Mouse (Mus musculus): ENCODE results near the gene Gm15517.
"Not testable (repeated sequence)": the region's sequence is repeated elsewhere in the genome, so short reads cannot be mapped to it uniquely, and the experiment has no call there.

The Gm15517 gene

DNA sequence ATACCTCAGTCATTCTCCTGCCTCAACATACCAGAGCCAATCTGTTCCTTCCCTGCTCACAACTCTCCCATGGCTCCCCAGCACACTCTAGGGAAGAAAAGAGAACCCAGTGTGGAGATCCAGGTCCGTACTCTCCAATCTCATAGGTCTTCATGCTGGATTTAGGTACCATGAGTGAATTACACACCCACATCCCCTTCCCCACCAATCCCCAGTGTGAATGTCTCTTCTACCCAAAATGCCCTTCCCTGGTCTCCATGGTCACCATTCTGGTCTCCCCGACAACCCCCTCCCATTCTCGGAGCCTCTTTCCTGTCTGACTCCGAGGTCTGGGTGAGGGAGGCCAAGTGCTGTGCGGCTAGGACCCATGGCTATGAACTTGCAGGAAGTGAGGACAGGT is at the start of gene Gm15517:
Gene Gm15517, plus strand, starts transcription at position 301 of the 400 bp plus-strand sequence.
- peaks cover 14% of the 10 kb centered on the region for H3K27me3 ChIP-seq (ENCODE audit: insufficient read depth, low read length)
- no peaks in the 10 kb centered on the region for H3K9me3 ChIP-seq (ENCODE audit: low read length)
- H3K36me3 ChIP-seq (ENCODE audit: insufficient read depth, low read length): no peaks in the 10 kb centered on the region
- peaks cover 31% of the 10 kb centered on the region for H3K4me1 ChIP-seq (replicated peaks; ENCODE audit: low read depth, low read length)
- TF ChIP-seq POU5F1 (IDR thresholded peaks at IDR 0.05; ENCODE audit: borderline replicate concordance, low read length) (no peak), NANOG (IDR thresholded peaks at IDR 0.05; ENCODE audit: borderline replicate concordance, low read length) (no peak), CTCF (conservative IDR thresholded peaks at IDR 0.05; ENCODE audit: low read length) (no peak)
- no peak within 1 kb of the TSS; the same call in 1 of the 2 replicates for H3K4me3 ChIP-seq (replicated peaks; ENCODE audit: low read length)

DNA sequence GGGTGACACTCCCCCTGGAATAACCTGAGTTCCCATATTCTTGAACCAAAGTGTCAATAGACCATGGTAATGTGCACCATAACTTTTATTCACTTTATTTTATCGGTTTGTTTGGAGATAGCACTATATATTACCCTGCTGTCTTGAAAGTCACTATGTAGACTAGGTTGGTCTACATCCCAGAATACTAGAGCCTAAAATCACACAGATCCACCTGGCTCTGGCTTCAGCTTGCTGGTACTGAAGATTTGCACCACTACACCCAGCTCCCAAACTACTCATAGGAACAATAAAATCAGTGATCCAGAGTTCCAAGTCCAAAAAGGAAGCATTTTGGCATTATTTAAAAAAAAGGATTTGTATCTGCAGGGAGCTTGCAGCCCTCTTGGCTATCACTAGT is 45.6 kb upstream of the Gm15517 start, which contains the start of gene Klk1b5:
Gene Klk1b5, plus strand, starts transcription at position 301 of the 400 bp plus-strand sequence.
- no peaks in the 10 kb centered on the region for H3K4me1 ChIP-seq (replicated peaks; ENCODE audit: low read depth, low read length)
- TF ChIP-seq NANOG (IDR thresholded peaks at IDR 0.05; ENCODE audit: borderline replicate concordance, low read length) (no peak), CTCF (conservative IDR thresholded peaks at IDR 0.05; ENCODE audit: low read length) (no peak), POU5F1 (IDR thresholded peaks at IDR 0.05; ENCODE audit: borderline replicate concordance, low read length) (no peak)
- no peaks in the 10 kb centered on the region for H3K9me3 ChIP-seq (ENCODE audit: low read length)
- no peak within 1 kb of the TSS for H3K4me3 ChIP-seq (replicated peaks; ENCODE audit: low read length)
- H3K27me3 ChIP-seq (ENCODE audit: insufficient read depth, low read length): peaks cover 23% of the 10 kb centered on the region
- no peaks in the 10 kb centered on the region for H3K36me3 ChIP-seq (ENCODE audit: insufficient read depth, low read length)

DNA sequence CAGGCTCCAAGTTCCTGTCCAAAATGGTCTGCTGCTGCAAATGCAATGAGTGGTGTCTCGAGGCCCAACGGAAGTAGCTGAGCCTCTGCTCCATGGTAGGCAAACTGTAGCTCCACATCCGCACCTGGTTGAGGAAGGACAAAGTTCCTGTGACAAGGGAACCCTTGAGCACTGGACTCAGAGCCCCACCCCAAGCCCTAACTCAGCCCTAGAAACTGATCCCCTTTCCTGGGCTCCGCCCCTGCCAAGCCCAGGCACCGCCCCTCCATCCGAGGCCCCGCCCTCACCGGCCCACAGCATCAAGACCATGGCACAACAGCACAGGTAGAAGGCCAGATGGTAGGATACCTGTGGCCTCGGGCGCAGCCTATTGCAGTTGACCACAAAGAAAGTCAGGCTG is 39.6 kb upstream of the Gm15517 start:
- peaks cover 44% of the 10 kb centered on the region for H3K4me1 ChIP-seq (replicated peaks; ENCODE audit: low read depth, low read length)
- H3K4me3 ChIP-seq (replicated peaks; ENCODE audit: low read length); H3K36me3 ChIP-seq (ENCODE audit: insufficient read depth, low read length); H3K9me3 ChIP-seq (ENCODE audit: low read length): not testable (repeated sequence)
- H3K27me3 ChIP-seq (ENCODE audit: insufficient read depth, low read length): peaks cover 20% of the 10 kb centered on the region

DNA sequence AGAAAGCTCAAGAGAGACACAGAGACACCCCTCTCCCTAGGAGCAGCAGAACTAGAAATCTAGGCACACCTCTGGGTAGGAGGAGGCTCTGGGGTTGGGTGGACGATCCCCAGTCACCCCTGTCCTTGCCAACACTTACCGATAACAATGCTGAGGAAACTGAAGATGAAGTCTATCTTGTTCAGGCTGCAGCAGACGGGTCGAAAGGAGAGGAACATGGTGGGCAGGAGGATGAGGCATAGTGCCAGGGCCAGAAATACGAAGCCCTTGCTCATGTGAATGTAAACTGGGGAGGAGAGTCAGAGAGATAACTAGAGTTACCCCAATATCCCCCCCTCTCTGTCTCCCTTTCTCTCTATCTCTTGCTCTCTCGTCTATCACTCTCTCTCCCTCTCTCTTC is 38.9 kb upstream of the Gm15517 start:
- Histone ChIP-seq H3K27me3 (ENCODE audit: insufficient read depth, low read length) (peaks cover 15% of the 10 kb centered on the region), H3K4me1 (replicated peaks; ENCODE audit: low read depth, low read length) (peaks cover 46% of the 10 kb centered on the region), H3K9me3 (ENCODE audit: low read length) (peaks cover 14% of the 10 kb centered on the region)
- H3K4me3 ChIP-seq (replicated peaks; ENCODE audit: low read length); H3K36me3 ChIP-seq (ENCODE audit: insufficient read depth, low read length): not testable (repeated sequence)

DNA sequence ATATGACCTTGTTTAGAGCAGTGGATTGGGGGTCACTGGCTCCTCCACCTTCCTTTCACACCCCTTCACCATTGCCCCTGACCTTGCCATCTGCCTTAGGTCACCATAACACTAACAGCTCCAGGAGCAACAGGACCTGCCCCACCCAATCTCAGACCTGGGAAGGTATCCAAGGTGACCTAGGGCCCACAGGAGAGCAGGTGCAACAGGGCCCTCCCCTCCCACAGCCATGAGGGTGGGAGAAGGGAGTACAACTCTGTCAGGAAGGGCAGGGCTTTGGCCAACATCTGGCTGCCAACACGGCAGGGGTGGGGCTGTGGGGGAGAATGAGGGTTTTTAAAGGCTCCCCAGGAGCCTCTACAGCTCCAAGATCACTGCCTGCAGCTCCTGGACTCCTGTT is 36.2 kb upstream of the Gm15517 start, which contains the start of gene Klk1:
Gene Klk1, plus strand, starts transcription at position 285 of the 400 bp plus-strand sequence.
- peaks cover 25% of the 10 kb centered on the region for H3K9me3 ChIP-seq (ENCODE audit: low read length)
- no peak for TF ChIP-seq CTCF (conservative IDR thresholded peaks at IDR 0.05; ENCODE audit: low read length)
- TF ChIP-seq NANOG (IDR thresholded peaks at IDR 0.05; ENCODE audit: borderline replicate concordance, low read length): 0 out of 2 replicates have a peak, but pooled peaks have one; percentile 11

DNA sequence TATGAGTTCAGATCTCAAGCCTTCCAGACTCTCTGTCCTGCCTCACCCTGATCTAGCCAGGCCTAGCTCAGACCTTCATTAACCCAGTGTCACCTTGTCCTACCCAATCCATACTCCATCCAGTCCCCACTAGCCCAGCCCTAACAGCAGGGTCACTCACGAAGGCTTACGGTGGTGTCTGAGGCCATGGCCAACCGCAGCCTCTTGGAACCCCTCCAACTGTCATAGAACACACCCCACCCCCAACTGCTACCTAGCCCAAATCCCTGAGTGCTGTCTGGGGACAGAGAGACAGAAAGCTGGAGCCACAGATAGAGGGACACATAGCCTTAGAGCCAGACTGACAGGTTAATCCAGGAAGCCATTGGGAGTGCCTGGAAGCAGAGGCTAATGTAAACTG is 25.3 kb upstream of the Gm15517 start, which contains the start of gene Gm36864:
Gene Gm36864, plus strand, starts transcription at position 269 of the 400 bp plus-strand sequence.
- TF ChIP-seq CTCF (conservative IDR thresholded peaks at IDR 0.05; ENCODE audit: low read length): no peak
- no peak for TF ChIP-seq NANOG (IDR thresholded peaks at IDR 0.05; ENCODE audit: borderline replicate concordance, low read length)
- TF ChIP-seq POU5F1 (IDR thresholded peaks at IDR 0.05; ENCODE audit: borderline replicate concordance, low read length): no peak
- peaks cover 13% of the 10 kb centered on the region for H3K9me3 ChIP-seq (ENCODE audit: low read length)
- H3K4me3 ChIP-seq (replicated peaks; ENCODE audit: low read length): no peak within 1 kb of the TSS

More for the DNA sequence above, 36.2 kb upstream of the Gm15517 start, which contains the start of gene Klk1:
- H3K4me1 ChIP-seq (replicated peaks; ENCODE audit: low read depth, low read length): peaks cover 49% of the 10 kb centered on the region
- H3K4me3 ChIP-seq (replicated peaks; ENCODE audit: low read length): no peak within 1 kb of the TSS
- H3K27me3 ChIP-seq (ENCODE audit: insufficient read depth, low read length): 0 out of 2 replicates have a peak, but pooled peaks cover 2% of the 10 kb centered on the region
- no peaks in the 10 kb centered on the region for H3K36me3 ChIP-seq (ENCODE audit: insufficient read depth, low read length)

DNA sequence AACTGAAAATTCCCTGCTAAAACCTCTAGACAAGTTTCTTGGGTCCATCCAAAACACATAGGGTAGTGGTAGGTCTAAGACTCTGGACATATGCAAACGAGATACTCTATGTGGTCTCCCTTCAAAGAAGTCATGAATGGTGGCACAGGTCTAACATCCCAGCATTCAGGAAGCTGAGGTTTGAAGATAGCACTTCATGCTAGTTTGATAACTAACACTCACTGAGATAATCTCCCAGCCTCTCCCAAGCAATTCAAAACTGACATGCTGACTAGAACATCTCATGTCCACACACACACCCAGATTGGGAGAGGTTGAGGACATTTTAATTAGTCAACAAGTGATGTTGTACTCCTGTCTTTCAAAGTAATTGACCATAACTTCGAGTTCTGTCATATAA is 21.3 kb upstream of the Gm15517 start:
- no peak for TF ChIP-seq POU5F1 (IDR thresholded peaks at IDR 0.05; ENCODE audit: borderline replicate concordance, low read length)
- TF ChIP-seq NANOG (IDR thresholded peaks at IDR 0.05; ENCODE audit: borderline replicate concordance, low read length): no peak
- TF ChIP-seq CTCF (conservative IDR thresholded peaks at IDR 0.05; ENCODE audit: low read length): no peak
- H3K4me1 ChIP-seq (replicated peaks; ENCODE audit: low read depth, low read length): peaks cover 14% of the 10 kb centered on the region
- H3K27me3 ChIP-seq (ENCODE audit: insufficient read depth, low read length): no peaks in the 10 kb centered on the region
- H3K4me3 ChIP-seq (replicated peaks; ENCODE audit: low read length): no peak overlapping the region
- peaks cover 30% of the 10 kb centered on the region for H3K9me3 ChIP-seq (ENCODE audit: low read length)
- 0 out of 2 replicates have a peak, but pooled peaks cover 3% of the 10 kb centered on the region for H3K36me3 ChIP-seq (ENCODE audit: insufficient read depth, low read length)

More for the DNA sequence above, 25.3 kb upstream of the Gm15517 start, which contains the start of gene Gm36864:
- 0 out of 2 replicates have a peak, but pooled peaks cover 2% of the 10 kb centered on the region for H3K27me3 ChIP-seq (ENCODE audit: insufficient read depth, low read length)
- H3K4me1 ChIP-seq (replicated peaks; ENCODE audit: low read depth, low read length): peaks cover 14% of the 10 kb centered on the region
- H3K36me3 ChIP-seq (ENCODE audit: insufficient read depth, low read length): no peaks in the 10 kb centered on the region

DNA sequence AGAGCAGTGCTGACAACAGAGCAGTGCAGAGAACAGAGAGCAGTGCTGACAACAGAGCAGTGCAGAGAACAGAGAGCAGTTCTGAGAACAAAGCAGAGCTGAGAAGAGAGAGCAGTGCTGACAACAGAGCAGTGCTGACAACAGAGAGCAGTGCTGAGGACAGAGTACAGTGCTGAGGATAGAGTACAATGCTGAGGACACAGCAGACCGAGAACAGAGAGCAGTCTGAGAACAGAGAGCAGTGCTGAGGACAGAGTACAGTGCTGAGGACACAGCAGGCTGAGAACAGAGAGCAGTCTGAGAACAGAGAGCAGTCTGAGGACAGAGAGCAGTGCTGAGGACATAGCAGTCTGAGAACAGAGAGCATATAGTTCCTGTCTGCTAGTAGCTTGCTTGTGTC is 20.5 kb upstream of the Gm15517 start:
- Histone ChIP-seq H3K4me1 (replicated peaks; ENCODE audit: low read depth, low read length) (peaks cover 19% of the 10 kb centered on the region), H3K4me3 (replicated peaks; ENCODE audit: low read length) (no peak overlapping the region), H3K9me3 (ENCODE audit: low read length) (peaks cover 30% of the 10 kb centered on the region), H3K36me3 (ENCODE audit: insufficient read depth, low read length) (0 out of 2 replicates have a peak, but pooled peaks cover 3% of the 10 kb centered on the region), H3K27me3 (ENCODE audit: insufficient read depth, low read length) (no peaks in the 10 kb centered on the region)
- TF ChIP-seq NANOG (IDR thresholded peaks at IDR 0.05; ENCODE audit: borderline replicate concordance, low read length) (no peak), POU5F1 (IDR thresholded peaks at IDR 0.05; ENCODE audit: borderline replicate concordance, low read length) (no peak), CTCF (conservative IDR thresholded peaks at IDR 0.05; ENCODE audit: low read length) (no peak)

DNA sequence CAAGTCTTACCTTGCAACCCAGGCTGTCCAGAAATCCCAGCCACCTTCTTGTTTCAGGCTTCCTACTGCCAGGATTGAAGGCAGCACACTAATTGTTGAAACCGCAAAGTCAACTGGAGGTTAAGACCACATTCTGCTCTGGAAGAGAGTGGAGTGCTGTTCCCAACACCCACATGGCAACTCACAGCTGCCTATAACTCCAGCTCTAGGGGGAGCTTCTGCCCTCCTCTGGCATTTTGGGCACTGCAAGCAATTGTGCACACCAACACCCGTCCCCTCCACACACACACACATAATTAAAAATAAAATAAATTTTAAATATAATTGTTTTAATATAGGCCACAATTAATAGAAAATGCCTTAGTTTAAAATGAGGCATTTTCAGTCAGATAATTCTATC is 20.1 kb upstream of the Gm15517 start:
- Histone ChIP-seq H3K27me3 (ENCODE audit: insufficient read depth, low read length) (no peaks in the 10 kb centered on the region), H3K4me1 (replicated peaks; ENCODE audit: low read depth, low read length) (peaks cover 15% of the 10 kb centered on the region), H3K36me3 (ENCODE audit: insufficient read depth, low read length) (0 out of 2 replicates have a peak, but pooled peaks cover 3% of the 10 kb centered on the region), H3K4me3 (replicated peaks; ENCODE audit: low read length) (no peak overlapping the region), H3K9me3 (ENCODE audit: low read length) (peaks cover 30% of the 10 kb centered on the region)
- TF ChIP-seq POU5F1 (IDR thresholded peaks at IDR 0.05; ENCODE audit: borderline replicate concordance, low read length): no peak
- no peak for TF ChIP-seq CTCF (conservative IDR thresholded peaks at IDR 0.05; ENCODE audit: low read length)
- TF ChIP-seq NANOG (IDR thresholded peaks at IDR 0.05; ENCODE audit: borderline replicate concordance, low read length): no peak
